Mouse (Mus musculus) forebrain, embryonic 11.5 days (tissue): ENCODE data around the gene Stat5b. TPM values are rescaled to one million over a fixed set of nuclear protein-coding genes. Genes with fewer than 3 reads are reported as not detected.

Experiments used
- ATAC-seq: fragments of 200-750 bp; cut with Nextera tagmentation; replicated peaks from 2 replicates; pipeline ENCODE4 v1.8.0; 2017; ENCODE audit warnings: moderate TSS enrichment; ENCODE audit not compliant: low FRiP score
- DNase-seq: peaks from one replicate; pipeline ENCODE4 v3.0.0-alpha.2; 2017; ENCODE audit warnings: low spot score
- H3K27ac ChIP-seq: fragments of 300-500 bp; sonication (generic); 2 replicates; pipeline ENCODE4 v1.5.1; 2014; ENCODE audit warnings: low read depth, low read length
- H3K27me3 ChIP-seq: fragments of 300-500 bp; sonication (generic); 2 replicates; pipeline ENCODE4 v1.6.1; 2014; ENCODE audit warnings: mild to moderate bottlenecking, low read length, mixed read lengths; ENCODE audit not compliant: control insufficient read depth, insufficient read depth
- H3K36me3 ChIP-seq: fragments of 300-500 bp; sonication (generic); 2 replicates; pipeline ENCODE4 v1.6.1; 2014; ENCODE audit warnings: mild to moderate bottlenecking, low read length, moderate library complexity, mixed read lengths; ENCODE audit not compliant: control insufficient read depth, insufficient read depth
- H3K4me1 ChIP-seq: fragments of 300-500 bp; sonication (generic); replicated peaks from 2 replicates; pipeline ENCODE4 v1.6.1; 2014; ENCODE audit warnings: low read length, mixed read lengths; ENCODE audit not compliant: control insufficient read depth, insufficient read depth
- H3K4me2 ChIP-seq: fragments of 300-500 bp; sonication (generic); 2 replicates; pipeline ENCODE4 v1.6.1; 2014; ENCODE audit warnings: low read depth, mild to moderate bottlenecking, low read length, moderate library complexity, mixed read lengths; ENCODE audit not compliant: severe bottlenecking
- H3K4me3 ChIP-seq: fragments of 300-500 bp; sonication (generic); 2 replicates; pipeline ENCODE4 v1.5.1; 2014; ENCODE audit warnings: low read depth, low read length
- H3K9ac ChIP-seq: fragments of 300-500 bp; sonication (generic); 2 replicates; pipeline ENCODE4 v1.6.1; 2014; ENCODE audit warnings: low read length
- H3K9me3 ChIP-seq: fragments of 300-500 bp; sonication (generic); 2 replicates; pipeline ENCODE4 v1.6.1; 2016; ENCODE audit warnings: low read length, mixed read lengths; ENCODE audit not compliant: control insufficient read depth
- WGBS: fragments of 180-500 bp; shearing (Covaris S2); extraction: QIAGEN DNeasy Blood & Tissue Kit; methylation state at CpG from one replicate; pipeline ENCODE4 v1.1.7; 2014; 5-methylcytosine and 5-hydroxymethylcytosine counted together
- polyA plus RNA-seq: library from polyadenylated mRNA; unstranded; fragments of >200 nt; fragmentation: Nextera tagmentation; extraction: Ambion mirVana; gene quantifications from 2 replicates; pipeline ENCODE4 v1.2.1, GENCODE M21; 2014

Stat5b gene
- polyA plus RNA-seq, 1 experiment from 2014 or later = 19.1 TPM

GRCm38 (mm10) chr11:100789702-100790101 is 60.8 kb downstream of the Stat5b start:
- Histone ChIP-seq H3K4me2 (no peak overlapping the region), H3K9me3 (no peaks in the 10 kb centered on the region), H3K27ac (no peak overlapping the region), H3K4me1 (peaks cover 2% of the 10 kb centered on the region; the same call in 1 of the 2 replicates), H3K27me3 (no peaks in the 10 kb centered on the region), H3K36me3 (no peaks in the 10 kb centered on the region), H3K4me3 (no peak overlapping the region), H3K9ac (no peak overlapping the region)
- DNase-seq (no peak), ATAC-seq (no peak)
- WGBS = 81% methylated on average over 3 of the region's 3 CpGs

DNA sequence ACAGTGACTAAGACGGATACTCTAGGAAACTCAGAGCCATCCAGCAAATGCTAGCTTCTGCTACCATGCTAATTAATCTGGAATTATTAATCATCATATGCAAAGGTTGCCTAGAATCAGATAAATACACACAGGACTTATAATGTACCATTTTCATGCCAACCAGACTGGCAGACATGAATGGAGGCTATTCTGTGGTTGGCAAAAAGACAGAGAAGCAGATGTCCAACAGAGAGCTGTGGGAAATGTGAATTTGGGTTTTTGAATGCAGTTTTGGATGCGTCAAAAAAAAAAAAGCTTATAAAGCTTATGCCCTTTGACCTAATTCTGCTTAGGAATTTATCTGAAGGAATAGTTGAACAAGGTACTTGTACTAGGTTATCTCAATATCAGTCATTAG is 64.8 kb downstream of the Stat5b start:
- H3K9ac ChIP-seq = no peak overlapping the region
- peaks cover 2% of the 10 kb centered on the region; the same call in 1 of the 2 replicates for H3K4me1 ChIP-seq
- ATAC-seq = no peak
- H3K4me3 ChIP-seq = no peak overlapping the region
- no peaks in the 10 kb centered on the region for H3K9me3 ChIP-seq
- 94% methylated on average over 2 of the region's 2 CpGs for WGBS
- no peak overlapping the region for H3K4me2 ChIP-seq
- H3K27ac ChIP-seq = no peak overlapping the region
- H3K27me3 ChIP-seq = no peaks in the 10 kb centered on the region
- no peak for DNase-seq
- no peaks in the 10 kb centered on the region for H3K36me3 ChIP-seq

DNA sequence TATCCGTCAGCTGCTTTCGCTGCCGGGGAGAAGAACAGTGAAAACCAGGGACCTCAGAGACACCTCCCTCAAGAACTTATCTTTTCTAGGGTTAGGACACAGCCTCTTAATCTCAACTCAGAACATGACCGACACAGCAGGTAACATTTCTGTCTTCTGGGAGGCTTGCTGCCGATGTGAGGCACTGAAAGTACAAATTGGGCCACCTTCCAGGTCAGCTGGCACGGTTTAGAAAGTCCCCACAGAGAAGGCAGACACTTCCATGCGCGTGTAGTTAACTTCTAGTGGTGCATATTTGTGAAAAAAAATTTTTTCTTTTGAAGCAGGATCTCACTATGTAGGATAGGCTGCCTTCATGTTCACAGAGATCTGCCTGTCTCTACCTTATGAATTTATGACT is 66.2 kb downstream of the Stat5b start:
- H3K9me3 ChIP-seq = no peaks in the 10 kb centered on the region
- H3K4me3 ChIP-seq = no peak overlapping the region
- no peaks in the 10 kb centered on the region for H3K4me1 ChIP-seq
- no peak for ATAC-seq
- DNase-seq = no peak
- WGBS = 92% methylated on average over 8 of the region's 8 CpGs
- H3K9ac ChIP-seq = no peak overlapping the region
- H3K27ac ChIP-seq = no peak overlapping the region
- no peaks in the 10 kb centered on the region for H3K27me3 ChIP-seq
- no peaks in the 10 kb centered on the region for H3K36me3 ChIP-seq
- H3K4me2 ChIP-seq = no peak overlapping the region

- Histone ChIP-seq H3K4me3 (no peak overlapping the region), H3K27me3 (no peaks in the 10 kb centered on the region), H3K4me2 (no peak overlapping the region), H3K9me3 (no peaks in the 10 kb centered on the region), H3K4me1 (no peaks in the 10 kb centered on the region), H3K9ac (no peak overlapping the region), H3K36me3 (no peaks in the 10 kb centered on the region), H3K27ac (no peak overlapping the region)
- ATAC-seq (no peak), DNase-seq (no peak)
- 88% methylated on average over 13 of the region's 13 CpGs for WGBS
Measured at GRCm38 (mm10) chr11:100782568-100782967, 68.0 kb downstream of the Stat5b start.

GRCm38 (mm10) chr11:100781763-100782475 is 68.6 kb downstream of the Stat5b start:
- Histone ChIP-seq H3K36me3 (no peaks in the 10 kb centered on the region), H3K4me3 (no peak overlapping the region), H3K27ac (no peak overlapping the region), H3K9ac (no peak overlapping the region), H3K9me3 (no peaks in the 10 kb centered on the region), H3K27me3 (no peaks in the 10 kb centered on the region), H3K4me1 (no peaks in the 10 kb centered on the region), H3K4me2 (no peak overlapping the region)
- WGBS = 90% methylated on average over 15 of the region's 15 CpGs
- ATAC-seq = no peak
- DNase-seq = no peak

GRCm38 (mm10) chr11:100780247-100780646 is 70.3 kb downstream of the Stat5b start:
- WGBS = 85% methylated on average over 8 of the region's 8 CpGs
- ATAC-seq (no peak), DNase-seq (no peak)
- no peaks in the 10 kb centered on the region for H3K27me3 ChIP-seq
- H3K4me1 ChIP-seq = no peaks in the 10 kb centered on the region
- no peak overlapping the region for H3K4me3 ChIP-seq
- H3K9me3 ChIP-seq = no peaks in the 10 kb centered on the region
- no peak overlapping the region for H3K4me2 ChIP-seq
- H3K27ac ChIP-seq = no peak overlapping the region
- no peaks in the 10 kb centered on the region for H3K36me3 ChIP-seq
- no peak overlapping the region for H3K9ac ChIP-seq

GRCm38 (mm10) chr11:100778069-100778468 is 72.5 kb downstream of the Stat5b start:
- ATAC-seq = no peak
- WGBS = 88% methylated on average over 3 of the region's 3 CpGs

GRCm38 (mm10) chr11:100775921-100776320 is 74.6 kb downstream of the Stat5b start:
- DNase-seq (no peak), ATAC-seq (no peak)
- H3K27ac ChIP-seq = no peak overlapping the region
- no peak overlapping the region for H3K4me2 ChIP-seq
- H3K9ac ChIP-seq = no peak overlapping the region
- WGBS = 85% methylated on average over 10 of the region's 10 CpGs
- no peaks in the 10 kb centered on the region for H3K9me3 ChIP-seq
- H3K4me1 ChIP-seq = no peaks in the 10 kb centered on the region
- no peaks in the 10 kb centered on the region for H3K27me3 ChIP-seq
- no peaks in the 10 kb centered on the region for H3K36me3 ChIP-seq
- H3K4me3 ChIP-seq = no peak overlapping the region

More at GRCm38 (mm10) chr11:100778069-100778468, 72.5 kb downstream of the Stat5b start:
- Histone ChIP-seq H3K27me3 (no peaks in the 10 kb centered on the region), H3K4me1 (no peaks in the 10 kb centered on the region), H3K27ac (no peak overlapping the region), H3K36me3 (no peaks in the 10 kb centered on the region), H3K9ac (no peak overlapping the region), H3K4me3 (no peak overlapping the region), H3K9me3 (no peaks in the 10 kb centered on the region), H3K4me2 (no peak overlapping the region)
- DNase-seq = no peak

- DNase-seq (no peak), ATAC-seq (no peak)
- Histone ChIP-seq H3K4me3 (no peak overlapping the region), H3K27me3 (no peaks in the 10 kb centered on the region), H3K4me1 (no peaks in the 10 kb centered on the region), H3K36me3 (no peaks in the 10 kb centered on the region), H3K4me2 (no peak overlapping the region), H3K27ac (no peak overlapping the region), H3K9me3 (no peaks in the 10 kb centered on the region), H3K9ac (no peak overlapping the region)
- WGBS = 76% methylated on average over 4 of the region's 4 CpGs
Measured at GRCm38 (mm10) chr11:100774261-100774660, 76.3 kb downstream of the Stat5b start.
